Comparison of ENCODE assay signal across 15 mouse cellular contexts in the genomic region with DNA sequence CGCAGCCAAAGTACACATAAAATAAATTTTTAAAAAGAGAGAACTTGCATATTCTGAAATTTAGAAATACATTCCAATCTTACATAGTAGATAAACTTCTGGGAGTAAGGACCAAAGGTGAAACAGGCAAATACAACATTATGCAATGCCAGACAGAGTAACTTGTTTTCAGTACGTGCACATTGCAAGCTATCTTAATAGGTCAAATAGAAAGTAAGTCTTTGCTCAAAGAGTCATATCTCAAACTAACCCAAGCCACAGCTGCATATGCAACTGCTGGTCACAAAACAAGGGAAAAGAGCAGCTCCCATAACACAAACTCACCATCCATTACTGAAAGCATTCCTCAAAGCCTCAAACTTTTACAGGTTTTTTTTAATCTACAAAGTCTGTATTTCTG.
"Had no signal": no experiment of that assay in that cellular context is flagged by ENCODE, and none has a peak within 500 bp of the region (broad histone marks: within the 10 kb centered on the region; RNA-seq: fewer than 3 reads in every experiment).

No protein-coding gene starts in this region.

- H3K9ac ChIP-seq: limb, embryonic 12.5 days; liver, embryonic 13.5 days; lung, embryonic 15.5 days; midbrain, embryonic 13.5 days; neural tube, embryonic 12.5 days had no signal

- H3K27ac ChIP-seq: kidney, postnatal 0 days; limb, embryonic 12.5 days; liver, embryonic 13.5 days; lung, embryonic 15.5 days; macrophage; midbrain, embryonic 13.5 days; neural tube, embryonic 12.5 days had no signal

- H3K36me3 ChIP-seq: limb, embryonic 12.5 days; liver, embryonic 13.5 days; lung, embryonic 15.5 days; midbrain, embryonic 13.5 days; neural tube, embryonic 12.5 days had no signal

- H3K27me3 ChIP-seq: limb, embryonic 12.5 days; liver, embryonic 13.5 days; lung, embryonic 15.5 days; midbrain, embryonic 13.5 days; neural tube, embryonic 12.5 days had no signal

- H3K9me3 ChIP-seq: limb, embryonic 12.5 days; liver, embryonic 13.5 days; lung, embryonic 15.5 days; midbrain, embryonic 13.5 days; neural tube, embryonic 12.5 days had no signal

- H3K4me2 ChIP-seq: limb, embryonic 12.5 days; liver, embryonic 13.5 days; lung, embryonic 15.5 days; midbrain, embryonic 13.5 days; neural tube, embryonic 12.5 days had no signal

- ATAC-seq: intestine, postnatal 0 days; midbrain, embryonic 13.5 days had no signal

- H3K4me3 ChIP-seq: limb, embryonic 12.5 days; liver, embryonic 13.5 days; lung, embryonic 15.5 days; midbrain, embryonic 13.5 days; neural tube, embryonic 12.5 days had no signal

- DNase-seq: kidney, adult 8-10 months; kidney, postnatal 36 days; liver, embryonic 13.5 days; lung, postnatal 14 days; right cerebral cortex, postnatal 4 days; spleen, adult 18-20 months; thymus, adult 18-20 months; thymus, postnatal 14 days had no signal
